Mouse (Mus musculus) lung, embryonic 14.5 days (tissue): ENCODE results near the gene Dync1li2. TPM values are rescaled to one million over a fixed set of nuclear protein-coding genes. Genes with fewer than 3 reads are reported as not detected.

ENCODE experiments used
- ATAC-seq: fragments of 200-750 bp; cut with Nextera tagmentation; 2 replicates; pipeline ENCODE4 v1.8.0; 2017; ENCODE audit warnings: mild to moderate bottlenecking, moderate TSS enrichment, moderate library complexity; ENCODE audit not compliant: insufficient read depth
- DNase-seq: peaks from one replicate; pipeline ENCODE4 v3.0.0-alpha.2; 2015
- H3K27ac ChIP-seq: fragments of 300-500 bp; sonication (generic); 2 replicates; pipeline ENCODE4 v1.5.1; 2014; ENCODE audit warnings: low read depth, mild to moderate bottlenecking, moderate library complexity
- H3K27me3 ChIP-seq: fragments of 300-500 bp; sonication (generic); 2 replicates; pipeline ENCODE4 v1.6.1; 2014; ENCODE audit warnings: low read length, control low read depth; ENCODE audit not compliant: insufficient read depth
- H3K36me3 ChIP-seq: fragments of 300-500 bp; sonication (generic); 2 replicates; pipeline ENCODE4 v1.6.1; 2014; ENCODE audit warnings: control low read depth; ENCODE audit not compliant: insufficient read depth
- H3K4me1 ChIP-seq: fragments of 300-500 bp; sonication (generic); 2 replicates; pipeline ENCODE4 v1.6.1; 2014; ENCODE audit warnings: antibody characterized with exemption, control low read depth; ENCODE audit not compliant: insufficient read depth
- H3K4me2 ChIP-seq: fragments of 300-500 bp; sonication (generic); 2 replicates; pipeline ENCODE4 v1.6.1; 2014; ENCODE audit warnings: mild to moderate bottlenecking
- H3K4me3 ChIP-seq: fragments of 300-500 bp; sonication (generic); 2 replicates; pipeline ENCODE4 v1.5.1; 2014; ENCODE audit warnings: low read depth, low read length
- H3K9ac ChIP-seq: fragments of 300-500 bp; sonication (generic); 2 replicates; pipeline ENCODE4 v1.6.1; 2014
- H3K9me3 ChIP-seq: fragments of 300-500 bp; sonication (generic); 2 replicates; pipeline ENCODE4 v1.6.1; 2016; ENCODE audit warnings: low read depth, low read length, control low read depth
- CTCF ChIP-seq: IDR thresholded peaks from 2 replicates; pipeline ENCODE4 v1.5.1; 2016; ENCODE audit warnings: antibody characterized with exemption, low read depth
- WGBS: fragments of 180-500 bp; shearing (Covaris S2); extraction: QIAGEN DNeasy Blood & Tissue Kit; methylation state at CpG from one replicate; pipeline ENCODE4 v1.1.7; 2014; 5-methylcytosine and 5-hydroxymethylcytosine counted together
- polyA plus RNA-seq: library from polyadenylated mRNA; unstranded; fragments of >200 nt; fragmentation: Nextera tagmentation; extraction: Ambion mirVana; gene quantifications from 2 replicates; pipeline ENCODE4 v1.2.1, GENCODE M21; 2014

Gene Dync1li2
- polyA plus RNA-seq, 1 experiment from 2014 or later = 62.4 TPM

- Histone ChIP-seq H3K9me3 (no peaks in the 10 kb centered on the region), H3K9ac (no peak overlapping the region), H3K4me1 (peaks cover 11% of the 10 kb centered on the region; the same call in 1 of the 2 replicates), H3K27me3 (no peaks in the 10 kb centered on the region), H3K4me2 (no peak overlapping the region), H3K27ac (peak overlapping the region; percentile 32; the same call in 1 of the 2 replicates), H3K4me3 (no peak overlapping the region), H3K36me3 (no peaks in the 10 kb centered on the region)
- ATAC-seq (no peak), DNase-seq (no peak)
- TF ChIP-seq CTCF = no peak
- WGBS = 63% methylated on average over 11 of the region's 11 CpGs
Measured at GRCm38 (mm10) chr8:104374269-104374668, 68.6 kb downstream of the Dync1li2 start.

GRCm38 (mm10) chr8:104373779-104374178 lies 69.1 kb downstream of the Dync1li2 start:
- WGBS = 75% methylated on average over 11 of the region's 11 CpGs
- no peak overlapping the region for H3K27ac ChIP-seq
- no peaks in the 10 kb centered on the region for H3K9me3 ChIP-seq
- ATAC-seq = no peak
- no peaks in the 10 kb centered on the region for H3K36me3 ChIP-seq
- H3K4me3 ChIP-seq = no peak overlapping the region
- DNase-seq = peak; percentile 25
- H3K9ac ChIP-seq = no peak overlapping the region
- H3K4me1 ChIP-seq = peaks cover 11% of the 10 kb centered on the region; the same call in 1 of the 2 replicates
- no peaks in the 10 kb centered on the region for H3K27me3 ChIP-seq
- TF ChIP-seq CTCF = peak; percentile 50
- H3K4me2 ChIP-seq = no peak overlapping the region

GRCm38 (mm10) chr8:104371121-104371520 lies 71.7 kb downstream of the Dync1li2 start:
- ATAC-seq = no peak
- DNase-seq = no peak
- no peaks in the 10 kb centered on the region for H3K27me3 ChIP-seq
- H3K9ac ChIP-seq = no peak overlapping the region
- no peaks in the 10 kb centered on the region for H3K36me3 ChIP-seq
- 86% methylated on average over 6 of the region's 6 CpGs for WGBS
- H3K4me1 ChIP-seq = peaks cover 11% of the 10 kb centered on the region; the same call in 1 of the 2 replicates
- no peak overlapping the region for H3K4me2 ChIP-seq
- H3K9me3 ChIP-seq = no peaks in the 10 kb centered on the region
- no peak for TF ChIP-seq CTCF
- H3K4me3 ChIP-seq = no peak overlapping the region
- no peak overlapping the region for H3K27ac ChIP-seq

GRCm38 (mm10) chr8:104370071-104370470 lies 72.8 kb downstream of the Dync1li2 start:
- Histone ChIP-seq H3K4me1 (peaks cover 3% of the 10 kb centered on the region; the same call in 1 of the 2 replicates), H3K9ac (no peak overlapping the region), H3K4me3 (no peak overlapping the region), H3K4me2 (no peak overlapping the region), H3K36me3 (no peaks in the 10 kb centered on the region), H3K27me3 (no peaks in the 10 kb centered on the region), H3K9me3 (no peaks in the 10 kb centered on the region), H3K27ac (no peak overlapping the region)
- 70% methylated on average over 6 of the region's 6 CpGs for whole genome bisulfite sequencing
- no peak for TF ChIP-seq CTCF
- ATAC-seq (no peak), DNase-seq (no peak)

GRCm38 (mm10) chr8:104369591-104369990 lies 73.3 kb downstream of the Dync1li2 start:
- ATAC-seq (no peak), DNase-seq (no peak)
- Histone ChIP-seq H3K27me3 (no peaks in the 10 kb centered on the region), H3K4me2 (no peak overlapping the region), H3K4me1 (no peaks in the 10 kb centered on the region), H3K27ac (no peak overlapping the region), H3K36me3 (no peaks in the 10 kb centered on the region), H3K9ac (no peak overlapping the region), H3K4me3 (no peak overlapping the region), H3K9me3 (no peaks in the 10 kb centered on the region)
- no peak for TF ChIP-seq CTCF
- WGBS = 78% methylated on average over 12 of the region's 12 CpGs

Other genes starting within 250 kb of the Dync1li2 start
- 16.3 and 16.4 TPM in 2 replicates for gene Tk2, start 194.5 kb downstream of the Dync1li2 start, polyA plus RNA-seq
- gene Cklf, start 192.2 kb downstream of the Dync1li2 start, polyA plus RNA-seq = 39.1 and 45.4 TPM in 2 replicates
- not detected in 2 replicates for gene Cmtm2a, start 149.9 kb downstream of the Dync1li2 start, polyA plus RNA-seq
- not detected in 2 replicates for gene Gm45711, start 133.0 kb downstream of the Dync1li2 start, polyA plus RNA-seq
- gene Cmtm1, start 132.9 kb downstream of the Dync1li2 start, polyA plus RNA-seq = not detected in 2 replicates
- not detected in 2 replicates for gene Gm11020, start 121.5 kb downstream of the Dync1li2 start, polyA plus RNA-seq
- not detected in 2 replicates for gene Cmtm2b, start 120.8 kb downstream of the Dync1li2 start, polyA plus RNA-seq
- 156 and 164 TPM in 2 replicates for gene Cmtm3, start 103.6 kb downstream of the Dync1li2 start, polyA plus RNA-seq
- 3.6 and 4.0 TPM in 2 replicates for gene Cmtm4, start 47.2 kb downstream of the Dync1li2 start, polyA plus RNA-seq
- 0.14 and 0.18 TPM in 2 replicates for gene Terb1, start 66.9 kb upstream of the Dync1li2 start, polyA plus RNA-seq
- gene Nae1, start 91.6 kb upstream of the Dync1li2 start, polyA plus RNA-seq = 97.2 and 98.1 TPM in 2 replicates
- gene Car7, start 91.6 kb upstream of the Dync1li2 start, polyA plus RNA-seq = 0.32 and 0.45 TPM in 2 replicates
- 10.3 and 11.0 TPM in 2 replicates for gene Pdp2, start 148.4 kb upstream of the Dync1li2 start, polyA plus RNA-seq
- gene Cdh16, start 181.3 kb upstream of the Dync1li2 start, polyA plus RNA-seq = 32.2 and 33.7 TPM in 2 replicates
- 10.1 and 14.1 TPM in 2 replicates for gene Rrad, start 188.3 kb upstream of the Dync1li2 start, polyA plus RNA-seq
- gene Ciao2b, start 198.9 kb upstream of the Dync1li2 start, polyA plus RNA-seq = 88.3 and 88.4 TPM in 2 replicates